Mouse (Mus musculus) liver, embryonic 15.5 days (tissue): ENCODE measurements around the gene Thsd4. TPM values are rescaled to one million over a fixed set of nuclear protein-coding genes. Genes with fewer than 3 reads are reported as not detected.

ENCODE experiments used
- ATAC-seq: fragments of 200-750 bp; cut with Nextera tagmentation; 2 replicates; pipeline ENCODE4 v1.8.0; 2017; ENCODE audit warnings: moderate number of reproducible peaks, mild to moderate bottlenecking, moderate library complexity; ENCODE audit not compliant: insufficient read depth
- H3K27ac ChIP-seq: fragments of 300-500 bp; sonication (generic); replicated peaks from 2 replicates; pipeline ENCODE4 v1.5.1; 2015; ENCODE audit warnings: mild to moderate bottlenecking, inconsistent platforms
- H3K27me3 ChIP-seq: fragments of 300-500 bp; sonication (generic); 2 replicates; pipeline ENCODE4 v1.6.1; 2015; ENCODE audit warnings: mild to moderate bottlenecking, inconsistent platforms
- H3K36me3 ChIP-seq: fragments of 300-500 bp; sonication (generic); replicated peaks from 2 replicates; pipeline ENCODE4 v1.6.1; 2015; ENCODE audit warnings: moderate library complexity, mild to moderate bottlenecking, inconsistent platforms
- H3K4me1 ChIP-seq: fragments of 300-500 bp; sonication (generic); replicated peaks from 2 replicates; pipeline ENCODE4 v1.6.1; 2015; ENCODE audit warnings: inconsistent platforms
- H3K4me2 ChIP-seq: fragments of 300-500 bp; sonication (generic); 2 replicates; pipeline ENCODE4 v1.6.1; 2015; ENCODE audit warnings: moderate library complexity, mild to moderate bottlenecking, inconsistent platforms
- H3K4me3 ChIP-seq: fragments of 300-500 bp; sonication (generic); replicated peaks from 2 replicates; pipeline ENCODE4 v1.5.1; 2015; ENCODE audit warnings: mild to moderate bottlenecking, inconsistent platforms
- H3K9ac ChIP-seq: fragments of 300-500 bp; sonication (generic); 2 replicates; pipeline ENCODE4 v1.6.1; 2015; ENCODE audit warnings: moderate library complexity, mild to moderate bottlenecking, inconsistent platforms
- H3K9me3 ChIP-seq: fragments of 300-500 bp; sonication (generic); replicated peaks from 2 replicates; pipeline ENCODE4 v1.6.1; 2016; ENCODE audit warnings: inconsistent platforms
- WGBS: fragments of 180-500 bp; shearing (Covaris S2); methylation state at CpG from one replicate; pipeline ENCODE4 v1.1.7; 2015; ENCODE audit warnings: mixed read lengths; ENCODE audit not compliant: insufficient replicate concordance; 5-methylcytosine and 5-hydroxymethylcytosine counted together
- polyA plus RNA-seq: library from polyadenylated mRNA; unstranded; fragments of >200 nt; fragmentation: Nextera tagmentation; extraction: Ambion mirVana; gene quantifications from 2 replicates; pipeline ENCODE4 v1.2.1, GENCODE M21; 2015

The Thsd4 gene
- polyA plus RNA-seq, 1 experiment from 2014 or later: 0.73 TPM

DNA sequence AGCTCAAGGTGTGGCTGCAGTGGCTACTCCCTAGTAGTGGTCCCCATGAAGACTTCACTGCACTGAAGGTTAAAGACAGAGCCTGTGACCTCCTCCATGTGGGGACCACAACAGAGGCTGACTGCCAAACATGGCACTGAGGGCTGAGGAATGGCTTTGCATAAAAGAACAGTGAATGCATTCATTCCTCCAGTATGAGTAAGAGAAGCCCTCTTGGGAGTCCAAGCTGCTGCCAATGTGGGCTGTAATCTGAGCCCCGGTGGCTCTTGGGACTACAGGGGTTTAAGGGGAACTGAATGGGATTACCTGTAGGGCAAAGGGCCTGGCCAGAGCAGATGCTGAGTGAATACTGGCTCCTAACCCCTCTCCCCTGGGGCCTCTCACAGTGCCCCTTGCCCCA is 114.5 kb downstream of the Thsd4 start:
- Histone ChIP-seq H3K27me3 (peaks cover 3% of the 10 kb centered on the region; the same call in 1 of the 2 replicates), H3K27ac (no peak overlapping the region), H3K36me3 (no peaks in the 10 kb centered on the region), H3K4me1 (peaks cover 10% of the 10 kb centered on the region), H3K9me3 (no peaks in the 10 kb centered on the region), H3K9ac (no peak overlapping the region), H3K4me2 (no peak overlapping the region), H3K4me3 (no peak overlapping the region)
- WGBS: 31% methylated on average over 1 of the region's 1 CpGs
- no peak for ATAC-seq

DNA sequence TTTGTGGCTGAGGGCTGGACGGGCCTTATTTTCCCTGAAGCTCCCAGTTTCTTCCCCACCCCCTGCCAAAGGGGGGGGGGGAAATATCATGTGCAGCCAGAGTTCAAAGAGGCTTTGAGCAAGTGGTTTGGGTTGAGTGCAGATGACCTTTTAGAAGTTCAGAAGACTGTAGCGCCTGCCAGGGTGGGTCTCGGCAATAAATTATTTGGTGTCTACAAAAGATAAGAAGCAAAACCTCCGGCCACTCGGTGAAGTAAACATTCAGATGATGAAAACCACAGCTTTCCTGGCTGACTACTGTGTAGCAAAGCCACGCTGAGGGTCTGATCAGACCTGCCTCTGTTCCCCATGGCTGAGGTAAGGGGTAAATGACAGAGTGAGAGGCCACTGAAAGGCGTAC is 116.1 kb downstream of the Thsd4 start:
- Histone ChIP-seq H3K4me1 (peaks cover 10% of the 10 kb centered on the region), H3K36me3 (no peaks in the 10 kb centered on the region), H3K27ac (no peak overlapping the region), H3K9ac (no peak overlapping the region), H3K9me3 (no peaks in the 10 kb centered on the region), H3K27me3 (peaks cover 3% of the 10 kb centered on the region; the same call in 1 of the 2 replicates), H3K4me3 (no peak overlapping the region), H3K4me2 (no peak overlapping the region)
- WGBS: 14% methylated on average over 7 of the region's 7 CpGs
- ATAC-seq: no peak

DNA sequence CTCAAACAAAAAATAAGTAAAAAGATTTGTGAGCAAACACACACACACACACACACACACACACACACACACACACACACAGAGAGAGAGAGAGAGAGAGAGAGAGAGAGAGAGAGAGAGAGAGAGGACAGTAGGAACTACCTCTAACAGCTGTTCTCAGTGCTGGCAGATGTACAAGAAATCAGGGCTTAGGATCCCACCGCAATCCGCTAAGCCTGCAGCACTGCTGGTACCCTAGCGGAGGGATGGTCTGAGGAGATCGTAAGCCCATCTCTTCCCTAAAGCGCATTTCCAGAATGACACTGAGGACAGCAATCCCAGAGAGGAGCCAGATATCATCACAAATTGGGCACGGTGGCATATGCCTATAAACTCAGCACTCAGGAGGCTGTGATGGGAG is 119.2 kb downstream of the Thsd4 start:
- Histone ChIP-seq H3K27me3 (0 out of 2 replicates have a peak, but pooled peaks cover 3% of the 10 kb centered on the region), H3K4me2 (no peak overlapping the region), H3K9ac (no peak overlapping the region), H3K4me1 (peaks cover 14% of the 10 kb centered on the region), H3K9me3 (no peaks in the 10 kb centered on the region), H3K4me3 (no peak overlapping the region), H3K27ac (no peak overlapping the region), H3K36me3 (no peaks in the 10 kb centered on the region)
- WGBS: 82% methylated on average over 6 of the region's 6 CpGs
- ATAC-seq: no peak

DNA sequence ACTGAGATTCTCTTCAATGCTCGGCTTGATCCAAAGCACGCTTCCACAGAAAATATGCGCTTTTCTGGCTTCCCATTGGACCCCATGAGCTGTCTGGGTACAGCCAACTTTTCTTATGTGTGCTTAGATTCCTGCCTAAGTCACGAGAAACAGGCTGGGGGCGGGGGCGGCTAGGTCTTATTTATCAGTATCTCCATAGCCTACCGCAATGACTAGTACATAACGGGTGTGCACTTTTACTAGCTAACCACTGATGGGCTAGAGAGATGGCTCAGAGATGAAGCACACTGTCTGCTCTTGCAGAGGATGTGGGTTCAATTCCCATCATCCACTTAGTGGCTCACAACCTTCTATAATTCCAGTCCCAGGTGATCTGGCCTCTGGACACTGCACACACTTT is 121.8 kb downstream of the Thsd4 start:
- no peak for ATAC-seq
- 41% methylated on average over 8 of the region's 8 CpGs for WGBS

DNA sequence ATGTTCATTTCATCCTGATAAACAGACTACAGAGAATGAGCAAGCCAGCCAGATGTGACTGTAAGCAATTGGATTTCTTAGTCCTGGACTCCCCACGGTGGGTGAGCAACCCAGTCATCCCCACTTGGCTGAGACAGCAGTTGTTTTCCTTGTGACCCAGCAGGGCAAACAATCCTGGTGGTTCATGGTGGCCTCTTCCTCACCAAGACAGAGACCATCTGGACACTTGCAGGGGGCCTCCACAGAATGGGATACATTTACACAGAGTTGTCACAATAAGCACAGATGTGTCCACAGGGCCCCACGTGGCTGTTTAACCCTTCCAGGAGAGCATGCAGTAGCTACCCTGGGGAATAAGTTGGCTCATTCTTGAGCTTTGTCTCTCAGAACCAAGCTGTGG is 123.8 kb downstream of the Thsd4 start:
- no peaks in the 10 kb centered on the region for H3K36me3 ChIP-seq
- no peak overlapping the region for H3K4me2 ChIP-seq
- H3K9me3 ChIP-seq: no peaks in the 10 kb centered on the region
- WGBS: 37% methylated on average over 2 of the region's 2 CpGs
- no peak overlapping the region for H3K27ac ChIP-seq
- no peak overlapping the region for H3K9ac ChIP-seq
- no peak overlapping the region for H3K4me3 ChIP-seq
- no peaks in the 10 kb centered on the region for H3K27me3 ChIP-seq
- H3K4me1 ChIP-seq: peaks cover 4% of the 10 kb centered on the region; the same call in 1 of the 2 replicates
- ATAC-seq: no peak

More for the DNA sequence above, 121.8 kb downstream of the Thsd4 start:
- no peak overlapping the region for H3K4me3 ChIP-seq
- no peak overlapping the region for H3K27ac ChIP-seq
- peaks cover 5% of the 10 kb centered on the region; the same call in 1 of the 2 replicates for H3K4me1 ChIP-seq
- H3K27me3 ChIP-seq: no peaks in the 10 kb centered on the region
- H3K4me2 ChIP-seq: no peak overlapping the region
- no peak overlapping the region for H3K9ac ChIP-seq
- H3K36me3 ChIP-seq: no peaks in the 10 kb centered on the region
- H3K9me3 ChIP-seq: no peaks in the 10 kb centered on the region

DNA sequence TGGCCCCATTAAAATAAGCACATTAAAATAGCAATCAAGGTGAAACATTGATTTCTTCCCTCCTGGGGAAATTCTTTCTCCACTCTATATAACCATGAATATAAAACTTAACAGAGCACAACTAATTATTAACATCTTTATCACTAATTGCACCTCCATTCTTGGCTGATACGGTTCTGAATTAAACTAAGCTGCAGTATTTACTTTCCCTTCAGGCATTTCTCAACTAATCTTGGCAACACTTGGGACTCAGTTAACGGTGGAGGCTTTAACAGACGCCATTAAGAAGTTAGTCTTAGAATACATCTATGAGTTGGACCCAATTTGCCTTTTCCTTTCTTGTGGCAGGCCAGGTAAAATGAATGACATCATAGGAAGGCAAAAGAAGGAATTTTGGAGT is 125.8 kb downstream of the Thsd4 start:
- H3K27ac ChIP-seq: no peak overlapping the region
- H3K36me3 ChIP-seq: no peaks in the 10 kb centered on the region
- WGBS: 64% methylated on average over 3 of the region's 3 CpGs
- no peak for ATAC-seq
- no peak overlapping the region for H3K4me2 ChIP-seq
- H3K9me3 ChIP-seq: no peaks in the 10 kb centered on the region
- H3K4me3 ChIP-seq: no peak overlapping the region
- H3K4me1 ChIP-seq: peaks cover 4% of the 10 kb centered on the region; the same call in 1 of the 2 replicates
- no peaks in the 10 kb centered on the region for H3K27me3 ChIP-seq
- H3K9ac ChIP-seq: no peak overlapping the region

DNA sequence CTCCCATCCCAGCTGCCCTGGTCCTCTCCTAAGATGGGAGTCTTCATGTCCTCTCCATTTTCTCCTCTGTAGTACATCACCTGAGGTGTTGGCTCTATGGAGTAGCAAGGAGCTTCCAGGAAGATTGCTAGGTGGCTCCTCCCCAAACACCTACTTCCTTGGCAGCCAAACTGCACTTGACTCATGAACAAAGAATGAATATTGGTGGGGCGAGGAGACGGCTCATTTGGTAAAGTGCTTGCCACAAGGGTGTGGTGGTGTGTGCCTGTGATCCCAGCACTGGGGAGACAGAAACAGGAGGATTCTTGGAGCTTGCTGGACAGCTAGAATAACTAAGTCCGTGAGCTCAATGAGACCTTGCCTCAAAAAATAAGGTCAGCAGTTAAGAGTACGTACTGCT is 128.9 kb downstream of the Thsd4 start:
- H3K4me1 ChIP-seq: no peaks in the 10 kb centered on the region
- no peak overlapping the region for H3K9ac ChIP-seq
- no peaks in the 10 kb centered on the region for H3K9me3 ChIP-seq
- H3K27me3 ChIP-seq: 0 out of 2 replicates have a peak, but pooled peaks cover 3% of the 10 kb centered on the region
- H3K36me3 ChIP-seq: no peaks in the 10 kb centered on the region
- WGBS: 76% methylated on average over 4 of the region's 4 CpGs
- H3K27ac ChIP-seq: no peak overlapping the region
- no peak overlapping the region for H3K4me3 ChIP-seq
- ATAC-seq: no peak
- no peak overlapping the region for H3K4me2 ChIP-seq

DNA sequence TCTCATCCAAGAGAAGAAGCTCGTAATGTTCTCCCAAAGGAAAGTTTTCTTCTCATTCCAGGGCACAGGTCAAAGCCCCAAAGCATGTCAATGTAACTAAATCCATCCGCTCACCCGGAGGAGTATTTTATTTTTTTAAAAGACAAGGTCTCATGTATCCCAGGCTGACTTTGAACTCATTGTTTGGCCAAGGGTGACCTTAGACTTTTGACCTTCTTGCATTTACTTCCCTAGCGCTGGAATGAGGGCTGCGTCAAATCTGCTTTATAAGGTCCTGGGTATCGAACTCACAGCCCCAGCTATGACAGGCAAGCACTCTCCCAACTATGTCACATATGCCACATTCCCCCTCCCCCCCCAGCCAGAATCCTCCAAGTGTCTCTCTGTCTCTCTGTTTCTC is 137.1 kb downstream of the Thsd4 start:
- 66% methylated on average over 6 of the region's 6 CpGs for WGBS
- ATAC-seq: no peak
- no peak overlapping the region for H3K4me3 ChIP-seq

DNA sequence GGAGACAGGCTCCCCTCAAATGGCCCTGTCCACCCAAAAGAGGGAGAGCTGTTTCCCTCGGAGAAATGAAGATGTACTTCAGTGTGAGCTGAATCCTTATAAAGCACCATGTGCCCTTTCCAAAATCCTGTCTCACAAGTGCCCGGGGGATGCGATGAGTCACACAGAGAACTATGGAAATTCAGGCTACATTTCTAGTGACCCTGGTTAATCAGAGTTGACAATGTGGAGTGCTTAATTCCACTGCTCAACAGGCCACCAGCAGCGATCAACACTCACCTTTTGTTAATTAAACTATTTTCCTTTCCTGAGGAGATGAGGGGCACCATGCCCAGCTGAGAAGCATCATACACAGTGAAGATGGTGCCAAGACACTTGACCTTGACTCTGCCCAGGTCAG is 138.9 kb downstream of the Thsd4 start:
- H3K9me3 ChIP-seq: no peaks in the 10 kb centered on the region
- no peak overlapping the region for H3K4me3 ChIP-seq
- 60% methylated on average over 4 of the region's 4 CpGs for WGBS
- no peaks in the 10 kb centered on the region for H3K27me3 ChIP-seq
- H3K27ac ChIP-seq: no peak overlapping the region
- no peak overlapping the region for H3K4me2 ChIP-seq
- H3K9ac ChIP-seq: no peak overlapping the region
- no peaks in the 10 kb centered on the region for H3K36me3 ChIP-seq
- no peaks in the 10 kb centered on the region for H3K4me1 ChIP-seq
- no peak for ATAC-seq

More for the DNA sequence above, 137.1 kb downstream of the Thsd4 start:
- Histone ChIP-seq H3K9me3 (no peaks in the 10 kb centered on the region), H3K27me3 (0 out of 2 replicates have a peak, but pooled peaks cover 3% of the 10 kb centered on the region), H3K4me1 (no peaks in the 10 kb centered on the region), H3K4me2 (no peak overlapping the region), H3K36me3 (no peaks in the 10 kb centered on the region), H3K9ac (no peak overlapping the region), H3K27ac (no peak overlapping the region)

DNA sequence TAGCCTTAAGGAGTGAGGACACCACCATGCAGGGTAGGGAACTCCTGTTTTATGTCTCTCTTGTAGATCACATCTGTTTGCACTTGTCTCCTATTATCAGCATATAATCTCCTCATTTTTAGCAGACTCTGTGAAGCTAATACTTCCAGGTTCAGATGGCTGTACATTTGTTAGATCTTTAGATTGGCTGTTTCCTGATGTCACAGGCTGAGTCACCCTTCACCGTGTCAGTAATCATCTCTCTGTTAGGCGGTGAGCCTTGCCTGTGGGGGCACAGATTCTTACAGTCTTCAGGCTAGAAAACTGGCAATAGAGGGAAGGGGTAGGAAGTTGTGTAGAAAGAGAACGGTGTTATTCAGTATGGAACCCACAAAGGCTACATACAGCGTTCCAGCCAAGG is 139.3 kb downstream of the Thsd4 start:
- no peaks in the 10 kb centered on the region for H3K9me3 ChIP-seq
- no peak overlapping the region for H3K27ac ChIP-seq
- 50% methylated on average over 4 of the region's 4 CpGs for WGBS
- H3K27me3 ChIP-seq: no peaks in the 10 kb centered on the region
- H3K4me3 ChIP-seq: no peak overlapping the region
- H3K9ac ChIP-seq: no peak overlapping the region
- no peaks in the 10 kb centered on the region for H3K36me3 ChIP-seq
- ATAC-seq: no peak
- no peak overlapping the region for H3K4me2 ChIP-seq
- H3K4me1 ChIP-seq: no peaks in the 10 kb centered on the region

DNA sequence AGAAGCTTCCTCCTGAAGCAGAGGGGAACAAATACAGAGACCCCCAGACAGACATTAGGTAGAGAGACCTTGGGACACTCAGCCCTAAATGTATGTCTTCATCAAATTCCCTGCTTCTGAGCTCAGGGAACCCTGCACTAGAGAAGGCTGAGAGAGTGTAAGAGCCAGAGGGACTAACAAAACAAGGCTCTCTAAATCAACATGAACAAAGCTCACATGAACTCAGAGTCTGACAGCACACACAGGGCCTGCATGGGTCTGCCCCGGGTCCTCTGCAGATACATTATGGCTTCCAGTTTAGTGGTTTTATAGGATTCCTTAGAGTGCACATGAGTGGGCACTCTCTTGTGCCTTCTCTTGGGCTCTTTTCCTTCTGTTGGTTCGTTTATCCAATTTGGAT is 140.8 kb downstream of the Thsd4 start:
- no peaks in the 10 kb centered on the region for H3K27me3 ChIP-seq
- ATAC-seq: no peak
- 50% methylated on average over 2 of the region's 2 CpGs for WGBS

DNA sequence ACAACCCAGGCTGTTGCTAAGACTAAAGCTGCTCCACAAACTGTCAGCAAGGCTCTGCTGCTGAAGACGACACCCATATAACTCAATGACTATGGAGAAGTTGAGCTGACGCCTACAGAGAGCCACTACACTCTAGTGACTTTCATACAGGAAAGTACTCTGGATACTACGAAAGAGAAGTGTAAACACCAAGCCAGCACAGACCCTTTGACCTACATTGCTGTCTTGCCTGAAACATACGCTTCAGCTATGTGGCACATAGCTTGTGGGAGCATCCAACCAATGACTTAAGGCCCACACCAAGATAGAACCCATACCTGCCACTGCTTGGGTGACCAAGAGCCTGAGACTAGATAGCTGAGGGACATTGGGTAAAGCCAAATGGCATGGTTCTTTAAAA is 141.3 kb downstream of the Thsd4 start:
- 49% methylated on average over 4 of the region's 4 CpGs for WGBS
- ATAC-seq: no peak
- no peaks in the 10 kb centered on the region for H3K9me3 ChIP-seq

More for the DNA sequence above, 140.8 kb downstream of the Thsd4 start:
- Histone ChIP-seq H3K4me3 (no peak overlapping the region), H3K9ac (no peak overlapping the region), H3K27ac (no peak overlapping the region), H3K4me1 (no peaks in the 10 kb centered on the region), H3K9me3 (no peaks in the 10 kb centered on the region), H3K4me2 (no peak overlapping the region), H3K36me3 (no peaks in the 10 kb centered on the region)

More for the DNA sequence above, 141.3 kb downstream of the Thsd4 start:
- H3K27me3 ChIP-seq: no peaks in the 10 kb centered on the region
- H3K4me2 ChIP-seq: no peak overlapping the region
- no peak overlapping the region for H3K9ac ChIP-seq
- no peak overlapping the region for H3K27ac ChIP-seq
- H3K36me3 ChIP-seq: no peaks in the 10 kb centered on the region
- H3K4me3 ChIP-seq: no peak overlapping the region
- H3K4me1 ChIP-seq: no peaks in the 10 kb centered on the region
